35 mouse cellular contexts compared by ENCODE assay signal in the genomic region with DNA sequence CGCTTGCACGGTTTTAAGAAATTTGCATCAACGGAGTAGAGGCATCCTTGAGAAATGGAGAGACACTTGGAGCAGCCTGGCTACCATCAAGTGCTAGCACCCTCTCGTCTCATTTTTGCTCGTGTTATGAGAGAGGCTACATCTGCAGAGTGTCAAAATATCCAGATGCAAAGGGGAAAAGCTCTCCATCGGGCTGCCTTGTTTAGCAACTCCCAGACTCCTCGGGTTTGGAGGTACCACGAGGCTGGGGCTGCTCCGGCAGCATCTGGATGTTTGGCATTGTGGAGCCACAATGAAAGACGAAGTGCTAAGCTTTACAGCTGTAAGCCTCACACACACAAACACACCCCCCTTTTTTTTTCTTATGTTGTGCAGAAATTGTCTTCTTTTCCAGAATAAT.
"Had no signal": no experiment of that assay in that cellular context is flagged by ENCODE, and none has a peak within 500 bp of the region (broad histone marks: within the 10 kb centered on the region; RNA-seq: fewer than 3 reads in every experiment).

No protein-coding gene starts in this region.

- H3K9ac ChIP-seq: heart, embryonic 12.5 days; heart, embryonic 13.5 days; heart, embryonic 15.5 days; hindbrain, embryonic 12.5 days; hindbrain, embryonic 14.5 days; intestine, embryonic 15.5 days; kidney, embryonic 15.5 days had no signal

- H3K27ac ChIP-seq: heart, adult 2 months; heart, embryonic 10.5 days; heart, embryonic 13.5 days; heart, embryonic 15.5 days; hindbrain, embryonic 10.5 days; hindbrain, embryonic 12.5 days; hindbrain, embryonic 14.5 days; hindbrain, postnatal 0 days; intestine, embryonic 15.5 days; kidney, embryonic 15.5 days; kidney, postnatal 0 days; layer of hippocampus, adult 2 months had no signal

- H3K4me3 ChIP-seq: heart, adult 2 months; heart, embryonic 10.5 days; heart, embryonic 12.5 days; heart, embryonic 13.5 days; heart, embryonic 15.5 days; hindbrain, embryonic 10.5 days; hindbrain, embryonic 12.5 days; intestine, embryonic 15.5 days; kidney, embryonic 15.5 days; layer of hippocampus, adult 2 months had no signal

- H3K36me3 ChIP-seq: heart, embryonic 10.5 days; heart, embryonic 12.5 days; heart, embryonic 13.5 days; heart, embryonic 15.5 days; hindbrain, embryonic 10.5 days; hindbrain, embryonic 12.5 days; intestine, embryonic 15.5 days; kidney, embryonic 15.5 days had no signal

- DNase-seq: heart, adult 18-20 months; heart, adult 2 months; heart, postnatal 10 days; heart, postnatal 14 days; heart, postnatal 36 days; heart, postnatal 4 days; kidney, adult 11 months; kidney, adult 18-20 months; kidney, adult 2 months; kidney, adult 8-10 months; kidney, adult 9 months; kidney, postnatal 10 days; kidney, postnatal 14 days; kidney, postnatal 25 days; kidney, postnatal 36 days; kidney, postnatal 4 days; layer of hippocampus, adult 9-11 months; layer of hippocampus, postnatal 36 days had no signal

- H3K9me3 ChIP-seq: heart, embryonic 10.5 days; heart, embryonic 12.5 days; heart, embryonic 13.5 days; heart, embryonic 15.5 days; hindbrain, embryonic 10.5 days; hindbrain, embryonic 12.5 days; intestine, embryonic 15.5 days; kidney, embryonic 15.5 days had no signal

- ATAC-seq: hindbrain, embryonic 16.5 days; hindbrain, postnatal 0 days; inflammation-experienced regulatory T-cells, adult 6 months; intestine, embryonic 15.5 days; intestine, embryonic 16.5 days; intestine, postnatal 0 days had no signal

- H3K4me2 ChIP-seq: heart, embryonic 11.5 days; heart, embryonic 12.5 days; heart, embryonic 13.5 days; heart, embryonic 15.5 days; hindbrain, embryonic 12.5 days; hindbrain, embryonic 14.5 days; intestine, embryonic 15.5 days; kidney, embryonic 15.5 days had no signal

- H3K27me3 ChIP-seq: heart, embryonic 12.5 days; heart, embryonic 13.5 days; heart, embryonic 15.5 days; hindbrain, embryonic 12.5 days; intestine, embryonic 15.5 days; kidney, embryonic 15.5 days had no signal

- H3K4me1 ChIP-seq: heart, embryonic 13.5 days; heart, embryonic 15.5 days; hindbrain, embryonic 12.5 days; intestine, embryonic 15.5 days; kidney, embryonic 15.5 days had no signal
